8 mouse cellular contexts compared by ENCODE assay signal in genomic region chr15:97781961-97782748, GRCm38 (mm10). TPM values are rescaled to one million over a fixed set of nuclear protein-coding genes. Genes with fewer than 3 reads are reported as not detected.
DNase-seq lines count a peak whose midpoint lies in the region; ATAC-seq and TF ChIP-seq lines count a peak whose summit lies in the region.

No protein-coding gene starts in this region.

- 10% methylated on average over 24 of the region's 24 CpGs for WGBS in lung, embryonic 15.5 days
- WGBS in forebrain, embryonic 11.5 days: 9% methylated on average over 24 of the region's 24 CpGs
- WGBS in hindbrain, embryonic 15.5 days: 8% methylated on average over 24 of the region's 24 CpGs
- 20% methylated on average over 24 of the region's 24 CpGs for WGBS in lung, postnatal 0 days

- H3K27ac ChIP-seq in lung, embryonic 15.5 days: peak overlapping the region; percentile 50
- H3K27ac ChIP-seq in forebrain, embryonic 11.5 days (ENCODE audit: low read depth, low read length): no peak overlapping the region
- no peak overlapping the region for H3K27ac ChIP-seq in hindbrain, embryonic 15.5 days (replicated peaks)
- H3K27ac ChIP-seq in lung, postnatal 0 days (ENCODE audit: low read length): peak overlapping the region; percentile 43; the same call in 1 of the 2 replicates

- no peaks in the 10 kb centered on the region for H3K9me3 ChIP-seq in lung, embryonic 15.5 days
- no peaks in the 10 kb centered on the region for H3K9me3 ChIP-seq in forebrain, embryonic 11.5 days (ENCODE audit: control insufficient read depth, low read length)
- H3K9me3 ChIP-seq in hindbrain, embryonic 15.5 days: no peaks in the 10 kb centered on the region
- no peaks in the 10 kb centered on the region for H3K9me3 ChIP-seq in lung, postnatal 0 days (ENCODE audit: low read length)

- H3K9ac ChIP-seq in lung, embryonic 15.5 days: 0 out of 2 replicates have a peak overlapping the region, but pooled peaks have one; percentile 30
- no peak overlapping the region for H3K9ac ChIP-seq in forebrain, embryonic 11.5 days (ENCODE audit: low read length)
- no peak overlapping the region for H3K9ac ChIP-seq in hindbrain, embryonic 15.5 days
- no peak overlapping the region for H3K9ac ChIP-seq in lung, postnatal 0 days (replicated peaks; ENCODE audit: low read depth)

- TF ChIP-seq EP300 in lung, postnatal 0 days (IDR thresholded peaks at IDR 0.05): no peak

- ATAC-seq in lung, embryonic 15.5 days (ENCODE audit: borderline replicate concordance, extremely low read depth, low FRiP score, low TSS enrichment): no peak
- ATAC-seq in forebrain, embryonic 11.5 days (replicated peaks; ENCODE audit: low FRiP score): no peak
- ATAC-seq in hindbrain, embryonic 15.5 days (ENCODE audit: low FRiP score, low read depth): no peak
- 0 out of 2 replicates have a peak, but pooled peaks have one; percentile 3 for ATAC-seq in lung, postnatal 0 days
- ATAC-seq in activated CD4-positive, CD25-positive, alpha-beta regulatory T cell, adult 4 months: no peak

- TF ChIP-seq CTCF in lung, postnatal 0 days (IDR thresholded peaks at IDR 0.05): no peak

- H3K4me3 ChIP-seq in lung, embryonic 15.5 days: peak overlapping the region; percentile 20
- H3K4me3 ChIP-seq in forebrain, embryonic 11.5 days (ENCODE audit: low read depth, low read length): no peak overlapping the region
- no peak overlapping the region for H3K4me3 ChIP-seq in hindbrain, embryonic 15.5 days
- H3K4me3 ChIP-seq in lung, postnatal 0 days (ENCODE audit: low read depth, low read length): no peak overlapping the region

- H3K27me3 ChIP-seq in lung, embryonic 15.5 days: peaks cover 13% of the 10 kb centered on the region; the same call in 1 of the 2 replicates
- H3K27me3 ChIP-seq in forebrain, embryonic 11.5 days (ENCODE audit: control insufficient read depth, insufficient read depth, low read length): peaks cover 8% of the 10 kb centered on the region
- H3K27me3 ChIP-seq in hindbrain, embryonic 15.5 days: peaks cover 12% of the 10 kb centered on the region; the same call in 1 of the 2 replicates
- H3K27me3 ChIP-seq in lung, postnatal 0 days (replicated peaks; ENCODE audit: insufficient read depth, low read length): no peaks in the 10 kb centered on the region

- peak overlapping the region; percentile 48 for H3K4me2 ChIP-seq in lung, embryonic 15.5 days
- peak overlapping the region; percentile 26; the same call in 1 of the 2 replicates for H3K4me2 ChIP-seq in forebrain, embryonic 11.5 days (ENCODE audit: low read depth, low read length, severe bottlenecking)
- H3K4me2 ChIP-seq in hindbrain, embryonic 15.5 days: peak overlapping the region; percentile 14
- H3K4me2 ChIP-seq in lung, postnatal 0 days (replicated peaks; ENCODE audit: low read depth, low read length): peak overlapping the region; percentile 40

- DNase-seq in lung, adult 18-20 months: no peak
- no peak for DNase-seq in forebrain, embryonic 11.5 days (ENCODE audit: low spot score)
- peak; percentile 60 for DNase-seq in lung, postnatal 0 days (ENCODE audit: low spot score)
- no peak for DNase-seq in adrenal gland, adult 2 months
- no peak for DNase-seq in left cerebral cortex, adult 9 months (ENCODE audit: low spot score in 2 of 2)

- H3K4me1 ChIP-seq in lung, embryonic 15.5 days: peaks cover 62% of the 10 kb centered on the region
- peaks cover 9% of the 10 kb centered on the region; the same call in 1 of the 2 replicates for H3K4me1 ChIP-seq in forebrain, embryonic 11.5 days (replicated peaks; ENCODE audit: control insufficient read depth, insufficient read depth, low read length)
- peaks cover 31% of the 10 kb centered on the region for H3K4me1 ChIP-seq in hindbrain, embryonic 15.5 days (replicated peaks)
- peaks cover 28% of the 10 kb centered on the region; the same call in 1 of the 2 replicates for H3K4me1 ChIP-seq in lung, postnatal 0 days (ENCODE audit: insufficient read depth, low read depth, low read length)

- H3K36me3 ChIP-seq in lung, embryonic 15.5 days: no peaks in the 10 kb centered on the region
- no peaks in the 10 kb centered on the region for H3K36me3 ChIP-seq in forebrain, embryonic 11.5 days (ENCODE audit: control insufficient read depth, insufficient read depth, low read length)
- no peaks in the 10 kb centered on the region for H3K36me3 ChIP-seq in hindbrain, embryonic 15.5 days
- no peaks in the 10 kb centered on the region for H3K36me3 ChIP-seq in lung, postnatal 0 days (ENCODE audit: insufficient read depth, low read length)

RNA-seq across cellular contexts. Expression of gene Slc48a1, which starts 3.8 kb away (rescaled TPM):
- 38.7 and 42.2 TPM in 2 replicates for polyA plus RNA-seq in lung, embryonic 15.5 days (2015; fragmentation: Nextera tagmentation; extraction: Ambion mirVana)
- 32.1 and 32.9 TPM in 2 replicates for polyA plus RNA-seq in forebrain, embryonic 11.5 days (2014; fragmentation: Nextera tagmentation; extraction: Ambion mirVana)
- 93.1 and 97.5 TPM in 2 replicates for polyA plus RNA-seq in hindbrain, embryonic 15.5 days (2015; fragmentation: Nextera tagmentation; extraction: Ambion mirVana)
- 69.5 and 75.7 TPM in 2 replicates for polyA plus RNA-seq in lung, postnatal 0 days (2015; fragmentation: Nextera tagmentation; extraction: Ambion mirVana)
- total RNA-seq in adrenal gland, adult 2 months (2021): 100 to 1,000 TPM; 116 to 158 TPM
- polyA plus RNA-seq in adrenal gland, adult 2 months (2012; rRNA removed): 204 and 217 TPM in 2 replicates
- polyA plus RNA-seq in activated CD4-positive, CD25-positive, alpha-beta regulatory T cell, adult 4 months (2017; shearing (Covaris generic)): 10 to 100 TPM; 23.6 to 29.0 TPM

RNA-seq across cellular contexts. Expression of gene Rapgef3, which starts 14.4 kb away (rescaled TPM):
- polyA plus RNA-seq in lung, embryonic 15.5 days (2015; fragmentation: Nextera tagmentation; extraction: Ambion mirVana): 21.1 and 23.4 TPM in 2 replicates
- 4.8 and 5.5 TPM in 2 replicates for polyA plus RNA-seq in forebrain, embryonic 11.5 days (2014; fragmentation: Nextera tagmentation; extraction: Ambion mirVana)
- polyA plus RNA-seq in hindbrain, embryonic 15.5 days (2015; fragmentation: Nextera tagmentation; extraction: Ambion mirVana): 15.3 and 15.5 TPM in 2 replicates
- 18.7 and 25.5 TPM in 2 replicates for polyA plus RNA-seq in lung, postnatal 0 days (2015; fragmentation: Nextera tagmentation; extraction: Ambion mirVana)
- 10 to 100 TPM; 13.4 to 18.6 TPM for total RNA-seq in adrenal gland, adult 2 months (2021)
- 44.5 and 52.6 TPM in 2 replicates for polyA plus RNA-seq in adrenal gland, adult 2 months (2012; rRNA removed)
- not detected for polyA plus RNA-seq in activated CD4-positive, CD25-positive, alpha-beta regulatory T cell, adult 4 months (2017; shearing (Covaris generic))

RNA-seq across cellular contexts. Expression of gene Endou, which starts 51.0 kb away (rescaled TPM):
- polyA plus RNA-seq in lung, embryonic 15.5 days (2015; fragmentation: Nextera tagmentation; extraction: Ambion mirVana): 0.48 and 1.1 TPM in 2 replicates
- polyA plus RNA-seq in forebrain, embryonic 11.5 days (2014; fragmentation: Nextera tagmentation; extraction: Ambion mirVana): 0.33 TPM in 1 of 2 replicates, not detected in the other
- 0.30 and 0.38 TPM in 2 replicates for polyA plus RNA-seq in hindbrain, embryonic 15.5 days (2015; fragmentation: Nextera tagmentation; extraction: Ambion mirVana)
- 2.1 and 2.9 TPM in 2 replicates for polyA plus RNA-seq in lung, postnatal 0 days (2015; fragmentation: Nextera tagmentation; extraction: Ambion mirVana)
- under 1 TPM; 0.35 to 0.66 TPM for total RNA-seq in adrenal gland, adult 2 months (2021)
- 0.38 and 0.66 TPM in 2 replicates for polyA plus RNA-seq in adrenal gland, adult 2 months (2012; rRNA removed)
- polyA plus RNA-seq in activated CD4-positive, CD25-positive, alpha-beta regulatory T cell, adult 4 months (2017; shearing (Covaris generic)): under 1 TPM in 1 of 2 experiments, not detected in 1; 0.33 TPM

Comparison
In these comparisons a context has a peak if more than half of its experiments do, and no peak if none do; other contexts are left out.
1. H3K27ac ChIP-seq: peak in lung, embryonic 15.5 days (single experiment) and lung, postnatal 0 days (single experiment); none in forebrain, embryonic 11.5 days (single experiment) and hindbrain, embryonic 15.5 days (single experiment).
2. Peak in every context shown above with its lines, with median percentiles within 50 percentile points of each other: H3K4me2 ChIP-seq.